Mouse (Mus musculus) liver, adult 2 months (tissue): ENCODE data around the gene Alyref2.

Experiments used
- CTCF ChIP-seq: fragments of 200-500 bp; IDR thresholded peaks from 2 replicates; pipeline ENCODE4 v1.5.1; 2011; ENCODE audit warnings: low read depth, low read length, control low read depth
- POLR2A ChIP-seq: fragments of 200-500 bp; IDR thresholded peaks from 2 replicates; pipeline ENCODE4 v1.6.1; 2011; ENCODE audit warnings: low read length, control low read depth; ENCODE audit not compliant: insufficient read depth; ENCODE audit errors: extremely low read depth

DNA sequence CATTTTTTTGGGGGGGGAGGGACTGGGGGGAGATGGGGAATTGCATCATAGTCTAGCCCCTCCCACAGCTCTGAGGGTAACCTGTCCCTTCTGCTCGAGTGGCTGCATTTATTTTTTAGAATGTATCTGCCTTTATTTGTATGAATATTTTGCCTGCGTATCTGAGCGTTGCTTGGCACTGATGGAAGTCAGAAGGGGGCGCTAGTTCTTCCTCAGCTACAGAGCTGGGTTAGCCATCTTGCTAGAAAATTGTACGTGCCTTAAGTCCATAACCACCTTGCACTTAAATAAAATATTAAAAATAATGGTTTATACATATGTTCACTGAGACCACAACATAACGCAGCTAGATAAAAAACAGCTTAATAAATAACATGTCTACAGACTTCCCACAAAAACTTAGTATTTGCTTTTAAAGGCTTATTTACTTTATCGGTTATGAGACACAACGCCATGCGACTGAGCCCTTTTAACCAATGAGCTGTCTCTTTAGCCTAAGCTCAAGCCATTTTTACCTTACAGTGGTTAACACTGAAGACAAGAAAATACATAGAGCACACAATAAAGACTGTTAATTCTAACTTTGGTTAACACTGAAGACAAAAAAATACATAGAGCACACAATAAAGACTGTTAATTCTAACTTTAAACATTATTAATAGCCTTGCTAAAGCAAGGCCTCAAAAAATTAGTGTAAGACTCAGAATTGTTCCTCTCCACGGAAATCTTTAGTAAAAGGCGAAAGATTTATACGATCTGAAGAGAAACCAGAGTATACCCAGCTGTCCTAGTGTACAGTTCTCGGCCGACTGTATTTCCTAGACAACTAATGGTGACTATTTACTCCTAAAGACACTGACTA lies 659 bp upstream of the Alyref2 start:
- TF ChIP-seq CTCF (peak; percentile 42; the same call in 1 of the 2 replicates), POLR2A (no peak)
